Mouse (Mus musculus) cerebellum, adult 2 months (tissue): ENCODE data around the gene Scn4b.

ENCODE experiments used
- CTCF ChIP-seq: fragments of 200-500 bp; IDR thresholded peaks from 2 replicates; pipeline ENCODE4 v1.5.1; 2011; ENCODE audit warnings: low read depth, mild to moderate bottlenecking, control low read depth, low read length, moderate library complexity, borderline replicate concordance; ENCODE audit not compliant: insufficient read depth
- POLR2A ChIP-seq: fragments of 200-500 bp; IDR thresholded peaks from 2 replicates; pipeline ENCODE4 v1.6.1; 2011; ENCODE audit warnings: low read length, control low read depth, borderline replicate concordance; ENCODE audit not compliant: insufficient read depth

- TF ChIP-seq CTCF (no peak), POLR2A (no peak)
These were observed 11.3 kb upstream of the Scn4b start for GRCm38 (mm10) chr9:45126941-45127340.
